Mouse (Mus musculus): Measurements from ENCODE around the gene Olfr323. TPM values are rescaled to one million over a fixed set of nuclear protein-coding genes. Genes with fewer than 3 reads are reported as not detected.

Olfr323 gene
- total and polyA plus RNA-seq, 2 experiments from 2014 or later, result not detected

GRCm38 (mm10) chr11:58618369-58618768 is 11.9 kb downstream of the Olfr323 start:
- 69% methylated on average over 3 of the region's 3 CpGs for WGBS
- H3K27ac ChIP-seq (ENCODE audit: low read depth, low read length), result no peak overlapping the region
- DNase-seq (no peak), ATAC-seq (no peak)
- H3K27me3 ChIP-seq (ENCODE audit: insufficient read depth, low read length), result no peaks in the 10 kb centered on the region
- H3K9ac ChIP-seq, result no peak overlapping the region
- TF ChIP-seq CTCF (IDR thresholded peaks at IDR 0.05; ENCODE audit: low read depth), result no peak
- no peaks in the 10 kb centered on the region for H3K36me3 ChIP-seq (ENCODE audit: insufficient read depth)
- H3K4me3 ChIP-seq (ENCODE audit: low read depth, low read length), result no peak overlapping the region
- H3K4me1 ChIP-seq (ENCODE audit: insufficient read depth), result no peaks in the 10 kb centered on the region
- H3K9me3 ChIP-seq (ENCODE audit: low read length), result no peaks in the 10 kb centered on the region
- no peak overlapping the region for H3K4me2 ChIP-seq (ENCODE audit: low read depth)

DNA sequence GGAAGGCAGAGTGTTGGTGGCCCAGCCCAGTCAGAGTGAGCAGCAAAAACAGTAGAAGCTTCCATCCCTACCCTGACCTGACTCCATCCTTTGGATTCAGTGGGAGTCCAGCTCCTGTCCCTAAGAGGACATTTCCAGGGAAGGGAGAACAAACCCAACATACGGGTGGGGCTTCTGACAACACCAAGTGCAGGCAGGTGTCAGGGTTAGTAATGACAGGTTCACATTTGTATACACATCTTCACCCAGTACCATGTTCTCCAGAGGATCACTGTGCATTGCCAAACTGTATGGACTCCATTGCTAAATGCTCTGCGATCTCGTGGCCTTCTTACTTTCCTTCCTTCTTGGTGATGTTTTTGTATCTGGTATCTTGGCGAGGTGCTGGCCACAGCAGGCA is 14.3 kb downstream of the Olfr323 start, which contains the start of gene 2210407C18Rik:
TSS of gene 2210407C18Rik (minus strand) at position 101 of the 400 bp plus-strand sequence.
- no peak within 1 kb of the TSS for H3K9ac ChIP-seq
- H3K4me3 ChIP-seq (ENCODE audit: low read depth, low read length), result no peak within 1 kb of the TSS
- no peak within 1 kb of the TSS for H3K4me2 ChIP-seq (ENCODE audit: low read depth)
- no peaks in the 10 kb centered on the region for H3K9me3 ChIP-seq (ENCODE audit: low read length)
- H3K27ac ChIP-seq (ENCODE audit: low read depth, low read length), result no peak within 1 kb of the TSS
- DNase-seq (no peak), ATAC-seq (no peak)
- no peak for TF ChIP-seq CTCF (IDR thresholded peaks at IDR 0.05; ENCODE audit: low read depth)
- H3K27me3 ChIP-seq (ENCODE audit: insufficient read depth, low read length), result no peaks in the 10 kb centered on the region
- 96% methylated on average over 4 of the region's 4 CpGs for WGBS
- H3K4me1 ChIP-seq (ENCODE audit: insufficient read depth), result no peaks in the 10 kb centered on the region
- H3K36me3 ChIP-seq (ENCODE audit: insufficient read depth), result no peaks in the 10 kb centered on the region

GRCm38 (mm10) chr11:58614526-58614925 is 15.8 kb downstream of the Olfr323 start:
- Histone ChIP-seq H3K9me3 (ENCODE audit: low read length) (no peaks in the 10 kb centered on the region), H3K9ac (no peak overlapping the region), H3K4me3 (ENCODE audit: low read depth, low read length) (no peak overlapping the region), H3K4me2 (ENCODE audit: low read depth) (no peak overlapping the region), H3K27ac (ENCODE audit: low read depth, low read length) (no peak overlapping the region), H3K4me1 (ENCODE audit: insufficient read depth) (no peaks in the 10 kb centered on the region), H3K36me3 (ENCODE audit: insufficient read depth) (no peaks in the 10 kb centered on the region), H3K27me3 (ENCODE audit: insufficient read depth, low read length) (no peaks in the 10 kb centered on the region)
- DNase-seq (no peak), ATAC-seq (no peak)
- no peak for TF ChIP-seq CTCF (IDR thresholded peaks at IDR 0.05; ENCODE audit: low read depth)

GRCm38 (mm10) chr11:58613359-58613758 is 16.9 kb downstream of the Olfr323 start:
- Histone ChIP-seq H3K9ac (no peak overlapping the region), H3K27ac (ENCODE audit: low read depth, low read length) (no peak overlapping the region), H3K36me3 (ENCODE audit: insufficient read depth) (no peaks in the 10 kb centered on the region), H3K4me2 (ENCODE audit: low read depth) (no peak overlapping the region), H3K9me3 (ENCODE audit: low read length) (no peaks in the 10 kb centered on the region), H3K4me3 (ENCODE audit: low read depth, low read length) (no peak overlapping the region), H3K4me1 (ENCODE audit: insufficient read depth) (no peaks in the 10 kb centered on the region), H3K27me3 (ENCODE audit: insufficient read depth, low read length) (no peaks in the 10 kb centered on the region)
- DNase-seq, result no peak
- TF ChIP-seq CTCF (IDR thresholded peaks at IDR 0.05; ENCODE audit: low read depth), result no peak
- WGBS, result 73% methylated on average over 3 of the region's 3 CpGs
- ATAC-seq, result no peak

DNA sequence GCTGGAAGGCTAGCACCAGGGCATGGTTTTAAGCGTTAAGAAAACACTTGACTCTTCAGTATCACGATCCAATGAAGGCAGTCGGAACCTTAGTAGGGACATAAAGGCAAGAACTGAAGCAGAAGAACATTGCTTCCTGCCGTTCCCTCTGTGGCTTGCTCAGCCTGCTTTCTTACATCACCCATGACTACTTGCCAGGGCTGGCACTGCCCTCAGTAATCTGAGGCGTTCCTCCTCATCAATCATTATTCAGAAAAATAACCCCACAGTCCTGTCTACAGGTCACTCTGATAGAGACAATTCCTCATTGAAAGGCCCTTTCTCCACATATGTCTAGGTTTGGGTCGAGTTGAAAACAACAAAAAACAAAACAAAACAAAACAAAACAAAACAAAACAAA is 23.3 kb downstream of the Olfr323 start:
- 72% methylated on average over 6 of the region's 6 CpGs for WGBS
- H3K4me3 ChIP-seq (ENCODE audit: low read depth, low read length), result no peak overlapping the region
- DNase-seq, result no peak
- TF ChIP-seq CTCF (IDR thresholded peaks at IDR 0.05; ENCODE audit: low read depth), result no peak
- no peak overlapping the region for H3K27ac ChIP-seq (ENCODE audit: low read depth, low read length)
- H3K9me3 ChIP-seq (ENCODE audit: low read length), result no peaks in the 10 kb centered on the region
- no peaks in the 10 kb centered on the region for H3K36me3 ChIP-seq (ENCODE audit: insufficient read depth)
- H3K4me1 ChIP-seq (ENCODE audit: insufficient read depth), result no peaks in the 10 kb centered on the region
- no peak for ATAC-seq
- H3K27me3 ChIP-seq (ENCODE audit: insufficient read depth, low read length), result no peaks in the 10 kb centered on the region
- H3K4me2 ChIP-seq (ENCODE audit: low read depth), result no peak overlapping the region
- H3K9ac ChIP-seq, result no peak overlapping the region

- Histone ChIP-seq H3K9ac (no peak overlapping the region), H3K27ac (ENCODE audit: low read depth, low read length) (no peak overlapping the region), H3K9me3 (ENCODE audit: low read length) (no peaks in the 10 kb centered on the region), H3K4me3 (ENCODE audit: low read depth, low read length) (no peak overlapping the region), H3K36me3 (ENCODE audit: insufficient read depth) (no peaks in the 10 kb centered on the region), H3K4me1 (ENCODE audit: insufficient read depth) (no peaks in the 10 kb centered on the region), H3K27me3 (ENCODE audit: insufficient read depth, low read length) (no peaks in the 10 kb centered on the region), H3K4me2 (ENCODE audit: low read depth) (no peak overlapping the region)
- ATAC-seq, result no peak
- no peak for TF ChIP-seq CTCF (IDR thresholded peaks at IDR 0.05; ENCODE audit: low read depth)
- DNase-seq, result no peak
- 91% methylated on average over 12 of the region's 12 CpGs for WGBS
These were observed 24.0 kb downstream of the Olfr323 start for GRCm38 (mm10) chr11:58606177-58606919.

DNA sequence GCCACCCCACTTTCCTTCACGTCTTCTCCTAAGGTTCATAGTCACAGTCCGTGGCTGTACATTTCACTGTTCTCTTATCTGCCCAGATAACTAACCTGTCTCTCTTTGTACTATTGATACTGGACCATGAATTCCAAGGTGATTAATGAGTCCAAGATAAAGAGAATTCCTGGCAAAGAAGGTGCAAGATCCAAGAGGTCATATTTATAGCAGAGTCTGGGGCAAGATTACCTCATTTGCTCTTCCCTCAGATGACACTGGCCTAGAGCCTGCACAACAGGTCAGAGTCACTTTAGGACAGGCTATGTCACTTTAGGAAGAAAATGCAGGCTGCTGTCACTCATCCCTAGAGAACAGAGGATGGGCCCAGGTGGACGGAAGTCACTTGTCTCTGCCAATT is 25.1 kb downstream of the Olfr323 start:
- no peak for DNase-seq
- WGBS, result 93% methylated on average over 3 of the region's 3 CpGs
- no peak overlapping the region for H3K9ac ChIP-seq
- no peak for TF ChIP-seq CTCF (IDR thresholded peaks at IDR 0.05; ENCODE audit: low read depth)
- no peaks in the 10 kb centered on the region for H3K4me1 ChIP-seq (ENCODE audit: insufficient read depth)
- ATAC-seq, result no peak
- no peaks in the 10 kb centered on the region for H3K27me3 ChIP-seq (ENCODE audit: insufficient read depth, low read length)
- H3K4me2 ChIP-seq (ENCODE audit: low read depth), result no peak overlapping the region
- H3K36me3 ChIP-seq (ENCODE audit: insufficient read depth), result no peaks in the 10 kb centered on the region
- no peak overlapping the region for H3K27ac ChIP-seq (ENCODE audit: low read depth, low read length)
- H3K9me3 ChIP-seq (ENCODE audit: low read length), result no peaks in the 10 kb centered on the region
- H3K4me3 ChIP-seq (ENCODE audit: low read depth, low read length), result no peak overlapping the region
